Mouse (Mus musculus) spleen, postnatal 36 days (tissue): ENCODE data around the gene Wbp1l.

Experiments used
- DNase-seq, 2 experiments: peaks; one replicate each; pipeline ENCODE4 v3.0.0; 2022; ENCODE audit warnings: low spot score in 2 of 2, mixed read lengths in 1 of 2

Wbp1l gene

GRCm38 (mm10) chr19:46599375-46600256 is 732 bp downstream of the Wbp1l start:
- no peak for DNase-seq

GRCm38 (mm10) chr19:46600371-46600770 is 1.5 kb downstream of the Wbp1l start:
- no peak for DNase-seq

- no peak for DNase-seq
These were observed 2.6 kb downstream of the Wbp1l start for GRCm38 (mm10) chr19:46601491-46601890.

GRCm38 (mm10) chr19:46602406-46602805 is 3.5 kb downstream of the Wbp1l start:
- DNase-seq = no peak

GRCm38 (mm10) chr19:46606718-46607117 is 7.8 kb downstream of the Wbp1l start:
- DNase-seq = no peak

- peak; percentile 32 to 35 for DNase-seq
These were observed 8.5 kb downstream of the Wbp1l start for GRCm38 (mm10) chr19:46607424-46607823.

- no peak for DNase-seq
These were observed 9.3 kb downstream of the Wbp1l start for GRCm38 (mm10) chr19:46608158-46608557.

GRCm38 (mm10) chr19:46616378-46616777 is 17.5 kb downstream of the Wbp1l start:
- no peak for DNase-seq

GRCm38 (mm10) chr19:46617361-46617760 is 18.5 kb downstream of the Wbp1l start:
- no peak for DNase-seq

GRCm38 (mm10) chr19:46618322-46618721 is 19.4 kb downstream of the Wbp1l start:
- peak; percentile 19 to 35 for DNase-seq

GRCm38 (mm10) chr19:46619001-46619400 is 20.1 kb downstream of the Wbp1l start:
- no peak for DNase-seq

- no peak for DNase-seq
These were observed 20.6 kb downstream of the Wbp1l start for GRCm38 (mm10) chr19:46619518-46619917.

- no peak for DNase-seq
These were observed 21.3 kb downstream of the Wbp1l start for GRCm38 (mm10) chr19:46620016-46620808.

- no peak for DNase-seq
These were observed 22.6 kb downstream of the Wbp1l start for GRCm38 (mm10) chr19:46621236-46622183.

- no peak for DNase-seq
These were observed 23.8 kb downstream of the Wbp1l start for GRCm38 (mm10) chr19:46622659-46623193.

- DNase-seq = no peak
These were observed 24.3 kb downstream of the Wbp1l start for GRCm38 (mm10) chr19:46623194-46623667.

GRCm38 (mm10) chr19:46623790-46624772 is 25.2 kb downstream of the Wbp1l start:
- no peak for DNase-seq

GRCm38 (mm10) chr19:46625015-46625414 is 26.1 kb downstream of the Wbp1l start:
- DNase-seq = no peak

- no peak for DNase-seq
These were observed 26.6 kb downstream of the Wbp1l start for GRCm38 (mm10) chr19:46625519-46625918.

- DNase-seq = no peak
These were observed 29.5 kb downstream of the Wbp1l start for GRCm38 (mm10) chr19:46628403-46628802.
